Mouse (Mus musculus): Measurements from ENCODE around the gene Sfpq.

GRCm38 (mm10) chr4:127053071-127053470, 31.9 kb downstream of the Sfpq start:
- TF ChIP-seq POLR2A (IDR thresholded peaks at IDR 0.05; ENCODE audit: low read depth, low read length), result no peak
- TF ChIP-seq CTCF (IDR thresholded peaks at IDR 0.05; ENCODE audit: extremely low read depth, insufficient read depth, insufficient read length, insufficient replicate concordance), result no peak
